ENCODE assay signal across 8 mouse cellular contexts in genomic region chr13:23519416-23519815, GRCm38 (mm10). TPM values are rescaled to one million over a fixed set of nuclear protein-coding genes. Genes with fewer than 3 reads are reported as not detected.
DNase-seq lines count a peak whose midpoint lies in the region; ATAC-seq and TF ChIP-seq lines count a peak whose summit lies in the region.

No protein-coding gene starts in this region.

- H3K27me3 ChIP-seq in forebrain, embryonic 16.5 days (replicated peaks; ENCODE audit: control insufficient read depth, insufficient read depth, low read length), result no peaks in the 10 kb centered on the region
- H3K27me3 ChIP-seq in liver, embryonic 16.5 days (ENCODE audit: control insufficient read depth, insufficient read depth, low read depth, low read length), result no peaks in the 10 kb centered on the region
- no peaks in the 10 kb centered on the region for H3K27me3 ChIP-seq in neural tube, embryonic 12.5 days (replicated peaks)
- no peaks in the 10 kb centered on the region for H3K27me3 ChIP-seq in thymus, adult 2 months (ENCODE audit: control insufficient read depth, insufficient read depth, low read length)

- no peak for ATAC-seq in forebrain, embryonic 16.5 days
- ATAC-seq in liver, embryonic 16.5 days (ENCODE audit: low read depth), result peak; percentile 45
- peak; percentile 34; the same call in 1 of the 2 replicates for ATAC-seq in neural tube, embryonic 12.5 days (ENCODE audit: low FRiP score, low read depth)

- H3K4me3 ChIP-seq in forebrain, embryonic 16.5 days (replicated peaks; ENCODE audit: low read length), result peak overlapping the region; percentile 38
- H3K4me3 ChIP-seq in liver, embryonic 16.5 days (ENCODE audit: low read depth, low read length), result peak overlapping the region; percentile 50
- H3K4me3 ChIP-seq in neural tube, embryonic 12.5 days, result peak overlapping the region; percentile 20; the same call in 1 of the 2 replicates
- no peak overlapping the region for H3K4me3 ChIP-seq in thymus, adult 2 months (ENCODE audit: control insufficient read depth, insufficient read depth, low read length)

- no peaks in the 10 kb centered on the region for H3K36me3 ChIP-seq in forebrain, embryonic 16.5 days (ENCODE audit: control insufficient read depth, insufficient read depth)
- H3K36me3 ChIP-seq in liver, embryonic 16.5 days (ENCODE audit: control insufficient read depth, insufficient read depth), result no peaks in the 10 kb centered on the region
- no peaks in the 10 kb centered on the region for H3K36me3 ChIP-seq in neural tube, embryonic 12.5 days
- H3K36me3 ChIP-seq in thymus, adult 2 months (ENCODE audit: control insufficient read depth, insufficient read depth, low read length), result no peaks in the 10 kb centered on the region

- no peak for TF ChIP-seq POLR2A in thymus, adult 2 months (IDR thresholded peaks at IDR 0.05; ENCODE audit: control insufficient read depth, extremely low read depth, insufficient read depth, low read length, poor library complexity)

- no peak overlapping the region for H3K9ac ChIP-seq in forebrain, embryonic 16.5 days (replicated peaks; ENCODE audit: low read depth, low read length)
- H3K9ac ChIP-seq in liver, embryonic 16.5 days (ENCODE audit: low read depth, low read length), result peak overlapping the region; percentile 6; the same call in 1 of the 2 replicates
- H3K9ac ChIP-seq in neural tube, embryonic 12.5 days, result no peak overlapping the region

- WGBS in forebrain, embryonic 16.5 days, result 1% methylated on average over 10 of the region's 10 CpGs
- under 1% methylated on average over 10 of the region's 10 CpGs for WGBS in liver, embryonic 16.5 days (ENCODE audit: insufficient replicate concordance)
- under 1% methylated on average over 10 of the region's 10 CpGs for WGBS in neural tube, embryonic 12.5 days
- 2% methylated on average over 10 of the region's 10 CpGs for WGBS in thymus, adult 2 months

- H3K4me2 ChIP-seq in forebrain, embryonic 16.5 days (ENCODE audit: low read length), result peak overlapping the region; percentile 61
- peak overlapping the region; percentile 71 for H3K4me2 ChIP-seq in liver, embryonic 16.5 days (ENCODE audit: low read depth, low read length)
- H3K4me2 ChIP-seq in neural tube, embryonic 12.5 days (replicated peaks), result peak overlapping the region; percentile 64

- intact Hi-C loops in heart, postnatal 25 days (cut with DNase I), result loop anchor here (2.0 to 10.0 kb wide), 3 partner anchors 83 to 1575 kb away; partner anchors contain the start of gene Zfp184

- H3K4me1 ChIP-seq in forebrain, embryonic 16.5 days (replicated peaks; ENCODE audit: control insufficient read depth, insufficient read depth, low read length), result peaks cover 7% of the 10 kb centered on the region
- peaks cover 17% of the 10 kb centered on the region for H3K4me1 ChIP-seq in liver, embryonic 16.5 days (ENCODE audit: control insufficient read depth, low read depth, low read length)
- H3K4me1 ChIP-seq in neural tube, embryonic 12.5 days, result 0 out of 2 replicates have a peak, but pooled peaks cover under 1% of the 10 kb centered on the region
- H3K4me1 ChIP-seq in thymus, adult 2 months (replicated peaks; ENCODE audit: control insufficient read depth, insufficient read depth, low read length), result peaks cover 2% of the 10 kb centered on the region

- peak; percentile 89 for DNase-seq in ES-CJ7 (ENCODE audit: low read depth, low spot score)
- peak; percentile 64 to 81 for DNase-seq in cerebellum, adult 18-20 months
- peak; percentile 42 for DNase-seq in heart, postnatal 25 days (ENCODE audit: low spot score)
- peak; percentile 85 for DNase-seq in layer of hippocampus, adult 11-12 months (ENCODE audit: low spot score)
- peak; percentile 75 for DNase-seq in thymus, adult 2 months

- H3K9me3 ChIP-seq in forebrain, embryonic 16.5 days (ENCODE audit: control insufficient read depth, low read length), result no peaks in the 10 kb centered on the region
- no peaks in the 10 kb centered on the region for H3K9me3 ChIP-seq in liver, embryonic 16.5 days (replicated peaks; ENCODE audit: control insufficient read depth, low read length)
- no peaks in the 10 kb centered on the region for H3K9me3 ChIP-seq in neural tube, embryonic 12.5 days

- H3K27ac ChIP-seq in forebrain, embryonic 16.5 days (ENCODE audit: low read length), result no peak overlapping the region
- peak overlapping the region; percentile 77 for H3K27ac ChIP-seq in liver, embryonic 16.5 days (ENCODE audit: low read length)
- H3K27ac ChIP-seq in neural tube, embryonic 12.5 days, result no peak overlapping the region
- no peak overlapping the region for H3K27ac ChIP-seq in thymus, adult 2 months (ENCODE audit: control insufficient read depth, insufficient read depth, low read length)

- TF ChIP-seq CTCF in thymus, adult 2 months (IDR thresholded peaks at IDR 0.05; ENCODE audit: borderline replicate concordance, control insufficient read depth, extremely low read depth, insufficient read depth, low read length, poor library complexity), result no peak

RNA-seq across cellular contexts. Expression of gene Hist1h4h, which starts 11.4 kb away (rescaled TPM):
- polyA plus RNA-seq in forebrain, embryonic 16.5 days (2015; fragmentation: Nextera tagmentation; extraction: Ambion mirVana), result 2.9 and 4.6 TPM in 2 replicates
- 100 to 1,000 TPM; 272 to 334 TPM for total RNA-seq in heart, postnatal 25 days (2021)
- polyA plus RNA-seq in liver, embryonic 16.5 days (2015; fragmentation: Nextera tagmentation; extraction: Ambion mirVana), result 5.5 and 9.8 TPM in 2 replicates
- 4.6 and 6.6 TPM in 2 replicates for polyA plus RNA-seq in neural tube, embryonic 12.5 days (2016; fragmentation: Nextera tagmentation; extraction: Ambion mirVana)
- polyA plus RNA-seq in thymus, adult 2 months (2012; rRNA removed), result 150 and 182 TPM in 2 replicates

RNA-seq across cellular contexts. Expression of gene Hist1h2af, which starts 14.3 kb away (rescaled TPM):
- not detected in 2 replicates for polyA plus RNA-seq in forebrain, embryonic 16.5 days (2015; fragmentation: Nextera tagmentation; extraction: Ambion mirVana)
- 10 to 100 TPM; 13.7 to 25.9 TPM for total RNA-seq in heart, postnatal 25 days (2021)
- polyA plus RNA-seq in liver, embryonic 16.5 days (2015; fragmentation: Nextera tagmentation; extraction: Ambion mirVana), result 2.0 and 6.7 TPM in 2 replicates
- 2.7 and 5.6 TPM in 2 replicates for polyA plus RNA-seq in neural tube, embryonic 12.5 days (2016; fragmentation: Nextera tagmentation; extraction: Ambion mirVana)
- polyA plus RNA-seq in thymus, adult 2 months (2012; rRNA removed), result 4,070 and 5,945 TPM in 2 replicates

RNA-seq across cellular contexts. Expression of gene Hist1h3g, which starts 15.8 kb away (rescaled TPM):
- polyA plus RNA-seq in forebrain, embryonic 16.5 days (2015; fragmentation: Nextera tagmentation; extraction: Ambion mirVana), result 1.5 and 3.2 TPM in 2 replicates
- 1 to 10 TPM; 3.4 to 4.1 TPM for total RNA-seq in heart, postnatal 25 days (2021)
- polyA plus RNA-seq in liver, embryonic 16.5 days (2015; fragmentation: Nextera tagmentation; extraction: Ambion mirVana), result 11.0 and 14.8 TPM in 2 replicates
- 3.0 and 5.4 TPM in 2 replicates for polyA plus RNA-seq in neural tube, embryonic 12.5 days (2016; fragmentation: Nextera tagmentation; extraction: Ambion mirVana)
- polyA plus RNA-seq in thymus, adult 2 months (2012; rRNA removed), result 496 and 661 TPM in 2 replicates

RNA-seq across cellular contexts. Expression of gene Hist1h2bh, which starts 23.8 kb away (rescaled TPM):
- polyA plus RNA-seq in forebrain, embryonic 16.5 days (2015; fragmentation: Nextera tagmentation; extraction: Ambion mirVana), result 0.23 and 0.47 TPM in 2 replicates
- total RNA-seq in heart, postnatal 25 days (2021), result 1 to 10 TPM; 1.4 to 1.9 TPM
- 1.1 and 1.8 TPM in 2 replicates for polyA plus RNA-seq in liver, embryonic 16.5 days (2015; fragmentation: Nextera tagmentation; extraction: Ambion mirVana)
- polyA plus RNA-seq in neural tube, embryonic 12.5 days (2016; fragmentation: Nextera tagmentation; extraction: Ambion mirVana), result 0.63 TPM in 2 replicates
- 37.8 and 51.2 TPM in 2 replicates for polyA plus RNA-seq in thymus, adult 2 months (2012; rRNA removed)

RNA-seq across cellular contexts. Expression of gene Hist1h3f, which starts 24.4 kb away (rescaled TPM):
- 0.30 and 0.61 TPM in 2 replicates for polyA plus RNA-seq in forebrain, embryonic 16.5 days (2015; fragmentation: Nextera tagmentation; extraction: Ambion mirVana)
- 10 to 100 TPM in 1 of 2 experiments, 1 to 10 TPM in 1; 6.4 to 10.6 TPM for total RNA-seq in heart, postnatal 25 days (2021)
- 1.2 and 1.4 TPM in 2 replicates for polyA plus RNA-seq in liver, embryonic 16.5 days (2015; fragmentation: Nextera tagmentation; extraction: Ambion mirVana)
- 0.60 and 0.63 TPM in 2 replicates for polyA plus RNA-seq in neural tube, embryonic 12.5 days (2016; fragmentation: Nextera tagmentation; extraction: Ambion mirVana)
- polyA plus RNA-seq in thymus, adult 2 months (2012; rRNA removed), result 72.3 and 87.8 TPM in 2 replicates

Comparison
In these comparisons a context has a peak if more than half of its experiments do, and no peak if none do; other contexts are left out.
1. RNA of gene Hist1h4h, which starts 11.4 kb away (polyA plus RNA-seq): 150 to 182 TPM in thymus, adult 2 months; 5.5 to 9.8 TPM in liver, embryonic 16.5 days, 4.6 to 6.6 TPM in neural tube, embryonic 12.5 days and 2.9 to 4.6 TPM in forebrain, embryonic 16.5 days; every median in the first group is over 10 times any median in the second.
2. RNA of gene Hist1h2af, which starts 14.3 kb away (polyA plus RNA-seq): 4,070 to 5,945 TPM in thymus, adult 2 months; 2.7 to 5.6 TPM in neural tube, embryonic 12.5 days, 2.0 to 6.7 TPM in liver, embryonic 16.5 days and not detected in forebrain, embryonic 16.5 days; every median in the first group is over 100 times any median in the second.
3. RNA of gene Hist1h3g, which starts 15.8 kb away (polyA plus RNA-seq): 496 to 661 TPM in thymus, adult 2 months; 11.0 to 14.8 TPM in liver, embryonic 16.5 days, 3.0 to 5.4 TPM in neural tube, embryonic 12.5 days and 1.5 to 3.2 TPM in forebrain, embryonic 16.5 days; every median in the first group is over 10 times any median in the second.
4. Peak in every context shown above with its lines, with median percentiles within 50 percentile points of each other: DNase-seq and H3K4me2 ChIP-seq.